Mouse (Mus musculus) regulatory T cell (primary cell): Measurements from ENCODE around the gene BC030500.

Experiments
- in situ Hi-C: fragments of 300-600 bp; cut with MboI, MseI; formaldehyde crosslinking; loops from one replicate; pipeline ENCODE4 v1.15.1; 2025; ENCODE audit warnings: high pct_unique_total_duplicates

BC030500 gene

GRCm38 (mm10) chr8:58911677-58912076 is at the start of gene BC030500:
BC030500 (plus strand) TSS chr8:58911755.
- in situ Hi-C loops, result no loop called here

DNA sequence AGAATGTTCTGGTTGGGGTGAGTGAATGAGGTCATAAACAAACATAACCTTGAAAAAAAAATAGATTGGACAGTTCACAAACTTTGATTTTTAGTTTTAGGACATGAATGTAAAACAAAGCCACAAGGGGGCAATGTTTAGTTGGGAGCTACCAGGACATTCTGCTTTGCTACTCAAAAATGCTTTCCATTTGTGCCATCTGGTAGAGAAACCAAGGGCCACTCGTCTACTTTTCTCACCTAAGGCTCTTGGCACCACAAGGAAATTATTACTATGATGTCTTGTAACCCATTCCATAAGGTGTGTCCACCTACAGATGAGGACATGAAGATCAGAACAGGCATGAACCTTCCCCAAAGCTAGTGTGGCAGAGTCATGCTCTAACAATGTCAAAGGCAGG is 25.1 kb upstream of the BC030500 start:
- in situ Hi-C loops, result no loop called here

DNA sequence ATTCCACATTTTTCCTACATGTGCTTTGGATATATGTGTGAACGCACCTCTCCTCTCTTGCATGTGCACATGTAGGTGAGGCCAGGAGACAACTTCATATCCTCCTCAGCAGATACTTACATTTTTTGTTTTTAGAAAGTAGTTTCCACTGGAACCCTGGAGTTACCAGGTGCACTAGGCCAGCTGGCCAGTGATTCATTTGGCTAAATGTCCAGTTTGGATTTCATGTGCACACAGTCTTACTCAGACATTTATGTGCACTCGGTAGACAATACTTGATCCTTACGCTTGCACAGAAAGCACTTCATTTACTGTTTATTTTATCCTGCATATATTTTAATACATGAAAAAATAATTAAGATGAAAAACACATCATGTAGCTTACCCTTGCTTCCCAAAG is 21.0 kb upstream of the BC030500 start:
- in situ Hi-C loops, result no loop called here

DNA sequence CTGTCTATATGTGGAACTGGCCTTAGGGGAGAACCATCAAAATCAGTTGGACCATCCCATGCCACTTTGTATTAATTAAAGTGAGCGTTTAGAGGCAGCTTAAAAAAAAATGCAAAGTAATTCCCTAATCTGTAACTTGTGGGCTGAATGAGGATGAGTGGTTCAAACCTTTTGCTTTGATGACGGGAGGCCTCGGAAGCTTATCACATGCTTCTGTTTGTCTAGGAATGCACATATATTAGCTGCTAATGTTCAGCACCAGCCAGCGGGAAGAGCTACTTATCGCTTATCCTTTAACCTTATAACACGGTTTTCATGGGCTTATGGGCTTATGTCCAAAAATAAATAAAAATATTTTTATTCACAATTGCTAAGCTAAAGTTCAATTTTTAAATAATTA is 15.6 kb upstream of the BC030500 start:
- in situ Hi-C loops, result no loop called here

DNA sequence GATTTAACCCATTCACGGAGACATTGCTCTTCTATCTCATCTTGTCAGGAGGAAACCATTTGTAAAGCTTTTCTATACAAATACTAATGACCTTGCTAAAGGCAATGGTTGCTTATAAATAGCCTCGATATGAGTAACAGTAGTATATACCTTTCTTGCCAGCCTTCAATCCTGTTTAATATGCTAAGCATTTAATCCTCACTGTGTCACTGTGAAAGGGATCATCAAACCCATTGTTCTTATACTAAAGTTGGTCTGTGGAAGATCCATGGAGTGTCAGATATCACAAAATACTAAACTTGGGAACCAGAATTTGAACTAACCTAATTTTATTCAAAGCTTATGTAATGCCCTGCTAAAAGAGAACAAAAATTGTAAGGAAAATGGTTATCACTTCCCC is 7.1 kb upstream of the BC030500 start:
- in situ Hi-C loops, result no loop called here

GRCm38 (mm10) chr8:58912196-58912839 is 763 bp downstream of the BC030500 start, which contains the start of gene Galntl6:
Galntl6 (minus strand) TSS chr8:58912640.
- in situ Hi-C loops, result no loop called here

- in situ Hi-C loops, result no loop called here
These were observed 1.5 kb downstream of the BC030500 start for GRCm38 (mm10) chr8:58912840-58913639.

DNA sequence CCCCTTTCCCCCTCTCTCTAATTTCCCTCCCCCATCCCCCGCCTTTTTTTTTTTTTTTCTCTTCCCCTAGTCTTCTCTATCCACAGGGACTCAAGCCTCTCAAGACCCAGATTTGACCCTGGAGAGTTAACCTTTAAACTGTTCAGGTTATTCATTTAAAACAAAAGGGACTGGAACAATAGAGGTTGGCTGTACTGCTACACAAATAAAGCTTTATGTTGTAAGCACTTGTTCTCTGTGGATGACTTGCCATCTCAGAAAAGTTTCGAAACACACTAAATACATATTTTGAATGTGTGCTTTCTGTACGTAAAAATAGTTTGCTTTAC is 2.0 kb downstream of the BC030500 start:
- in situ Hi-C loops, result no loop called here

DNA sequence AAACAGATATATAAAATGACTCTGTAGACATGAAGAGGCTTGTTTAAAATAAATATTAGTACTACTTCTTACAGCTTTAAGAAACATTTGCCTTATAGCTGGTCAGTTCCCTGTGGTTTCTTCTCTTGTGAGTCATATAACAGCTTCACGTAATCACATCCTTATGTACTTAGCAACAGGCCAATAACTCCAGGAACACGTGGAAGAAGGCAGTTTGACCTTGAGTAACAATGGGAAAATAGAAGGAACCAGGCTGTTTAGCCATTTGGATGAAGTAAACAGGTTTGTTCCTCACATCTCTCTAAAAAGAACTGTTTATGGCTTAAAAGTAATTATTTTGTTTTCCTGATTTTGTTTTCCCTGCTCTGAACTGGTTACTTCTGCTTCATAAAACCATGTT is 3.6 kb downstream of the BC030500 start:
- in situ Hi-C loops, result no loop called here

GRCm38 (mm10) chr8:58931066-58931465 is 19.5 kb downstream of the BC030500 start:
- in situ Hi-C loops, result no loop called here

- in situ Hi-C loops, result no loop called here
These were observed 32.2 kb downstream of the BC030500 start for GRCm38 (mm10) chr8:58943773-58944172.

GRCm38 (mm10) chr8:58957195-58957739 is 45.7 kb downstream of the BC030500 start:
- in situ Hi-C loops, result no loop called here
